Mouse (Mus musculus) layer of hippocampus, postnatal 14 days (tissue): Measurements from ENCODE around the gene Fbxl13. TPM values are rescaled to one million over a fixed set of nuclear protein-coding genes. Genes with fewer than 3 reads are reported as not detected.

Experiments
- DNase-seq, 2 experiments: peaks; one replicate each; pipeline ENCODE4 v3.0.0; 2021 to 2022; ENCODE audit warnings: low spot score in 2 of 2, mixed read lengths in 1 of 2
- total RNA-seq, 2 experiments: library from RNA; stranded (reverse); gene quantifications; 2 replicates each; pipeline ENCODE4 v1.2.3; 2021

The Fbxl13 gene
- total RNA-seq, 2 experiments from 2014 or later = 0.17 to 0.41 TPM

GRCm38 (mm10) chr5:21487306-21487705 lies 158.1 kb downstream of the Fbxl13 start:
- DNase-seq = no peak

- no peak for DNase-seq
These were observed 158.6 kb downstream of the Fbxl13 start for GRCm38 (mm10) chr5:21486798-21487197.

- DNase-seq = no peak
These were observed 160.1 kb downstream of the Fbxl13 start for GRCm38 (mm10) chr5:21485197-21485829.

GRCm38 (mm10) chr5:21483275-21483674 lies 162.2 kb downstream of the Fbxl13 start:
- no peak for DNase-seq

- no peak for DNase-seq
These were observed 162.8 kb downstream of the Fbxl13 start for GRCm38 (mm10) chr5:21482446-21483222.

GRCm38 (mm10) chr5:21481521-21481920 lies 163.9 kb downstream of the Fbxl13 start:
- DNase-seq = no peak

GRCm38 (mm10) chr5:21479746-21480145 lies 165.7 kb downstream of the Fbxl13 start:
- no peak for DNase-seq

GRCm38 (mm10) chr5:21478428-21478827 lies 167.0 kb downstream of the Fbxl13 start:
- DNase-seq = no peak

- DNase-seq = no peak
These were observed 177.3 kb downstream of the Fbxl13 start for GRCm38 (mm10) chr5:21468100-21468499.

- no peak for DNase-seq
These were observed 178.0 kb downstream of the Fbxl13 start for GRCm38 (mm10) chr5:21467387-21467786.

- DNase-seq = peak in 1 of 2 experiments; percentile 28
These were observed 204.5 kb downstream of the Fbxl13 start for GRCm38 (mm10) chr5:21440833-21441530.

GRCm38 (mm10) chr5:21439446-21440110 lies 205.9 kb downstream of the Fbxl13 start:
- DNase-seq = no peak

- no peak for DNase-seq
These were observed 207.0 kb downstream of the Fbxl13 start for GRCm38 (mm10) chr5:21438428-21438827.

- DNase-seq = no peak
These were observed 208.9 kb downstream of the Fbxl13 start for GRCm38 (mm10) chr5:21436471-21436975.

- peak in 1 of 2 experiments; percentile 41 for DNase-seq
These were observed 211.1 kb downstream of the Fbxl13 start for GRCm38 (mm10) chr5:21434148-21434929.

Other genes starting within 250 kb of the Fbxl13 start
- gene Ccdc146, start 221.0 kb downstream of the Fbxl13 start, total RNA-seq = 1 to 10 TPM; 1.1 to 1.2 TPM
- gene Fam185a, start 220.7 kb downstream of the Fbxl13 start, total RNA-seq = 10 to 100 TPM; 11.7 to 12.5 TPM
- under 1 TPM; 0.35 to 0.64 TPM for gene Lrrc17, start 102.1 kb downstream of the Fbxl13 start, total RNA-seq
- 10 to 100 TPM; 23.9 to 24.9 TPM for gene Armc10, start 179 bp upstream of the Fbxl13 start, total RNA-seq
- 10 to 100 TPM; 11.6 to 13.0 TPM for gene Napepld, start 55.8 kb upstream of the Fbxl13 start, total RNA-seq
- 10 to 100 TPM; 59.3 to 67.1 TPM for gene Pmpcb, start 91.5 kb upstream of the Fbxl13 start, total RNA-seq
- 10 to 100 TPM; 27.9 to 33.2 TPM for gene Dnajc2, start 139.6 kb upstream of the Fbxl13 start, total RNA-seq
- 100 to 1,000 TPM; 116 to 119 TPM for gene Psmc2, start 139.6 kb upstream of the Fbxl13 start, total RNA-seq
- gene Slc26a5, start 220.0 kb upstream of the Fbxl13 start, total RNA-seq = under 1 TPM; 0.14 to 0.24 TPM